Mouse (Mus musculus): ENCODE results near the gene Socs2.

The Socs2 gene

DNA sequence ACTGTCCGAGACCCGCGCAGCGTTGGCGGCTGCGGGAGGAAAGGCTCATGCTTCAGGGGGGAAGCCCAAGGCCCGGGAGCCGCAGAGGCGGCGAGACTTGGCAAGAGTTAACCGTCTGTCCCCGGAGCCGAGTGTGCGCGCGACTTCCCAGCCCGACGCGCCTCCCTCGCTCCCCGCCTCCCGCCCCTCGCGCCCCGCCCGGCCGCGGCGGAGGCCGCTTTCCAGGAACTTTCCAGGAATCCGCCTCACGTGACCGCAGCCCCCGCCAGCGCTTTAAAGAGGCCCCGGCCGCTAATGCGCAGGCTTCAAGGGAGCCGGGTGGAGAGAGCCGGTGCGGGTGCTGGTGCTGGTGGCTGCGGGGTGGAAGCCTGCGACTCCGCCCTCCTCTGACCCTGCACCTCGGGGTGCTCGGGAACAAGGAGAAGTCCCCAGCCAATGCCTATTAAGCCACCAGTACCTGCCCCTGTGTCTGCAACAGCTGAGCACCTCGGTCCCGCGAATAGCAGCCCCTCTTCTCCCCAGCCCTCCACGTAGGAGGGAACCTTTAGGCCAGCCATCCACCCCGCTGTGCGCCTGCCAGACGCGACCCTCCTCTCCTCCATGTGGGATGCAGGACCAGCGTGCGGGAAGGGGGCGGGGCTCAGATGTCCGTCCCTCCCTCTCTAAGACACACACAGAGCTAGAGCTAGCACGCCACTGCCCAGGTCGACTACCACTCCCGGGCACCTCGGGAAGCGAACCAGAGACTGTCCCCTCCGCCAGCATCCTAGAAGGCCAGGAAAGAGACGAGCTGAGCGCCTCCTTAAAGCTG, at the start of gene Socs2:
Gene Socs2 (minus strand): TSS at position 496 of the 811 bp plus-strand sequence.
- DNase-seq, result peak; percentile 100

DNA sequence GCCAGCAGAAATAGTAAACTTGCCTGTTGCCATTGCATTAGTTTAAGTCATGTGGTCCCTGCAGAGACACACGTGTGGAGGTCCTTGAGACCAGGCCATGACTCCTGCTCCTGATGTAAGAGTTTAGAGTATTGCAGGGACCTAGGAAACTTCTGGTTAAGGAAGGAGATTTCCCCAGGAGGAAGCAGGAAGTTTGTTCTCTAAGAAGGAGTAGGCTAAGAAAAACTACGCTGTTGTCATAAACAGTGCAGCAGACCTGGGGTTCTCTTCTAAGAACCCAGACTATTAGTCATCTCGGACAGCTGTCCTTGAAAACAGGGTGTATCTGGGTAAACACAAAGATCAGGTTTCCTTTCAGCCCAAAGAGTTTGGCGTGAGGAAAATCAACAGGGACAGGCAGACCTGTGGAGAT, 48.5 kb upstream of the Socs2 start:
- no peak for DNase-seq

DNA sequence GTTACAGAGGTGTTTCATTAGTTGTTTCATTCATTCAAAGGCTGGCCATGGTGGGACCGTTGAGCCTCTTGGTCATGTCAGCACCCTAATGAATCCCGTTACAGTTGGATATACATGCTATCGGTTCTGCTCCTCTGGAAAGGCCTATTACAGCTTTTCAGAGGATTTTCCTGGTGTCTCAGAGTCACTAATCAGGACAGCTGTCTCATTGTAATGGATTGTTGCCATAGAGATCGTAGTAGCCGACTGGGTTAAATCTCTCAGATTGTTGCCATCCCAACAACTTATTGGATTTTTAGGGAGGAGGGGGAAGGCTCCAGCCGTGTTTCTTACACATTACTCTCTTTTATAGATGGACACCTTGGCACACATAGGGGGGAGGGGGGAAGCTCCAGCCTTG, 47.5 kb upstream of the Socs2 start:
- no peak for DNase-seq

DNA sequence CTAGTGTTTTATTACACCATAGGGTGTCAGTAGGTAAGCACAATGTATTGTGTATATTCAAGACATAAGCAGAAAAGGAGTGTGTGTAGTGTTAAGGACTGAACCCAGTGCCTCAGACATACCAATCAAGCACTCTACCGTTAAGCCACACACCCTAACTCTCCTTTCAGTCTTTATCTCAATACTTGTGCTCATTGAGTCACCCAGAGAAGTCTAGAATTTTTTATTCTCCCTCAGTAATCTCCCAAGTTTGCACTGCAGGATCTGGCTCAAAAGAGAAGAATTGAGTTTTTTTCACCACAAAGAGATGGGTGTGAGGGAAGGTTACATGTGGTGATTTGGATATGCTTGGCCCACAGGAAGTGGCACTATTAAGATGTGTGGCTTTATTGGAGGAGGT, 45.3 kb upstream of the Socs2 start:
- DNase-seq, result no peak

DNA sequence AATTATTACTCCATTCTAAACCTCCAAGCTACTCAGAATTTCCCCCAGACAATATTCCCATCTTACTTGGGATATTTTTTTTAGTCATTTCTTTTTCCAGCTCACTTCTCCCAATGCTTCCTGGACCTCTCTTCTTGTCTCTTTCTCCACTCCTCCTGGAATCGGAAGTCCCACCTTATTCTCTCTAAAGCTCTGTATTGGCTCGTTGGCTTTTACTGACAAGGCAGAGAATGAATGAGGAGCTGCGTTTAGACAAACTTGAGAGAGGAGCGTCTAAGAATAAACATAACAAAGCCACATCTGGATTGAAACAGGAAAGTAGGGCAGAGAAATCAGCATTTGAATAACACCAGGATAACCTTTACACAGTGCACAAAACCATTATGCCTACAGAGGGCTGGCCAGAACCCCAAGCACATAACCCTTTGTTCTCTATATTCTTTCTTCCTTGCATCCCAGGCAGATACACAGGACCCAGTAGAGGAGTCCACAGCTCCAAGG, 44.1 kb upstream of the Socs2 start:
- DNase-seq, result no peak

DNA sequence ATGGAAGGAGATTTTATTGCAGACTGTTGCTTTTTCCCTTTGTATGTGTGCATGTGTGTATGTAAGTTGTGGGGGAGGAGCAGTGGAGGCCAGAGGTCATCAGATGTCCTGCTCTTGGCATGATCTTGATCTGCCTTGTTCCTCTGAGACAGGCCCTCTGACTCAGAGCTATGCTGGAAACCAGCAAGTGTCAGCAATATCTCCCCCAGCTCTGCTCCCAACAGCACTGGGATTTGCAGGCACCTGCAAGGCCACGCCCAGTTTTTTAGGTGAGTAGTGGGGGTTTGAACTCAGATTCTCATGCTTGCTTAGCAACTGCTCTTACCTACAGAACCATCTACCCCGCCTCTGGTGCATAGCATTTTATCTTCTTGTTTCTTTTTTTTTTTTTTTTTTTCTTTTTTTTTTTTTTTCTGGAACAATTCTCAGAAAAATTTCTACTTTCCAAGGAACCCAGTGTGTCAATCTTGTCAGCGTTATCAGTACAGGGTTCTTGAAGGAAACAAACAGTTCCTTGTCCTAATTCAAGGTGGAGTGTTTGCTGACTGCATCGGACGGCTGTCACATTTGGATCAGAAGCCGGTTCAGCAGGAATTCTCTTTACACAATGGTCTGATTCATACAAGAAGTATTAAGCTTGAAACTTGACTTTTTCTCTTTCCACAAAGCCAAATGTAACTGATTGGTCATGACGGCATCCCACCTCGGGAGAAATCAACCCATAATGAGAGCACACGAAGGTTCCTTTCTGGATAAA, 41.2 kb upstream of the Socs2 start:
- no peak for DNase-seq

DNA sequence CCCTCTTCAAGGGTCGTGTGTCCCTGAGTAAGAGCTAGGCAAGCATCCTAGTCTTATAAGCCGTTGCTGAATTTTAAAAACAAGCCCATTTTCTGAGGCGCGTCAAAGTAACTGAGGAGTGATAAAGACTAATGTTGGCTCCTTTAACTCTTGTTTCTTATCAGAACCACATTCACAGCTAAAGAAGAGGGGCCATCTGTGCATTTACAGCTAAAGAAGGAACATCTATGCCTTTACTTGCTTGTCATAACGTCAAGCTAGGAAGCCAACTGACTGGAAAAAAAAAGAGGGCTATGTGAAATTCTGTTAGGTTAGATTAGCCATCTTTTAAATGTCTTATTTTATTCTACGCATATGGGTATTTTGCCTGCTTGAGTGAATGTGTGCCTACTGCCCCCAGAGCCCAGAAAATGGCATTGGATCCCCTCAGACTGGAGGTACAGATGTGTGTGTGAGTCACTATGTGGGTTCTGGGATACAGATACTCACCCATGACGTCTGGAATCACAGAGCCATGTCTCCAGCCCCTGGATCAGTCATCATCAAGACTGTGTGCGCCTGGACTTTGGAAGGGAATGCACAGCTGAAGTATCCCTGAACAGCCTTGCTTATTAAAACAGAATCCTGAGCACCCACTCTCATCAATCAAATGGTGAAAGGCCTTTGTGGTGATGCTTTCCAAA, 40.5 kb upstream of the Socs2 start:
- no peak for DNase-seq

DNA sequence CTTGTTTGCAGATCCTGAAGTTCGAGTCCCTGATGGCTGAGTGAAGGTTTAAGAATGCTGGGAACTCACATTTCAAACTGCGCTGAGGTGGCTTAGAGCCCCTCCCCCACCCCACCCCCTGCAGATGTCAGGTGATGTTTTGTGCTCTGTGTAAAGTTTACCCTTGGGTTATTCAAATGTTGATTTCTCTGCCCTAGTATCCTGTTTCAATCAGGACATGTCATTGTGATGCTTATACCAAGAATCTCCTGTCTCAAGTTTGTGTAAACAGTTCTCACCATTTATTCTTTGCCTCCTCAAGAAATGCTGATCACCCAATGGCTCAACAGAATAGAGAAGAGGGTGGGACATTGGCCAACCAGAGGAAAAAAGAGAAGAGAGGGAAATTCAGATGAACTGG, 39.1 kb upstream of the Socs2 start:
- no peak for DNase-seq

DNA sequence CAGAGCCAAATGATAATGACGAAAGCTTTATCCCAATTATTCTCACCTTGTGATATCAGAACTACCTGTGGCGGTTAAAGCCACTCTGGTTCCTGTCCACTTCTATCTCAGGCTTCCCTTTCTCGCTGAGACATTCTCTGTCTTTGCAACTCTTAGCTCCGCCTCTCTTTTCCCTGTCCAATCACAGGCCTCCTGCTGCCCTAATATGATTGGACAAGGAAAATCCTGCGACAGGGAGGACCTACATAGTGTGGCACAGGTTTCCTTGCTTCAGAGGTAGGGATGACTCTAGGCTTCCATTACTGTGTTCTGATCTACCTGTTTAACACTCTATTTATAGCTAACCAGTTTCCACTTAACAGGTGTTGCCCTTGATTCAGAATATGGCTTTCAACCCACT, 36.3 kb upstream of the Socs2 start:
- no peak for DNase-seq

DNA sequence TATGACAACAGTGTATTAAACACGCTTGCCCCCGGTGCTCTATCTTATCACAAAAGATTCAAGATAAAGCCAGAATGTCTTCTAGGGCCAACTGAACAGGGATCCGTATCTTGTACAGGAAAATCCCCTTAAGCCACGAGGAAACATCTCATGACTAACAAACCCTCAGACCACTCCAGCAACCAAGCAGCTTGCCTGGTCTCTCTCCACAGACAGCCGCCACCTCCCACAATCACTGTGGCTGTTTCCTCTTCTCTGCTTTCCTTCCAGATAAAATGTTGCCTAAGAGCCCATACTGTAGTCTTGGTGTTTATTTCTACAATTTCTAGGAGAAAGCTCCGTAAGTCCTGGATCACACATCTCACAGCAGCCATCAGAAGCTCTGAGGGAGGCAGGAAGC, 32.1 kb upstream of the Socs2 start:
- DNase-seq, result no peak

DNA sequence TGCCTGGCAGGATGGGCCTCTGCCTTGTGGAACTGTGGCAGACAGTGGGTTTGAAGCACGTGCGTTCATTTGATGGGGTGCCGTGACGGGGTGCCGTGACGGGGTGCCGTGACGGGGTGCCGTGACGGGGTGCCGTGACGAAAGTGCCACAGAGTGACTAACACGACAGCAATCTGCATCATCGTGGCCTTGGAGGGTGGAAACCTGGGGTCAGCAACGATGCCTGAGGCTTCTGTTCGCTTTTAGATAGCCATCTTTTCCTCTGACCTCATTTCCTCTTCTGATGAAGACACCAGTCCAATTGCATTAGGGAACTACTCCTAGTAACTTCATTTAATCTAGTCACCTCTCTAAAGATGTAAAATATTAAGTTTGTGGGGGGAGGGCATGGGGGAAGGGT, 31.0 kb upstream of the Socs2 start:
- no peak for DNase-seq

DNA sequence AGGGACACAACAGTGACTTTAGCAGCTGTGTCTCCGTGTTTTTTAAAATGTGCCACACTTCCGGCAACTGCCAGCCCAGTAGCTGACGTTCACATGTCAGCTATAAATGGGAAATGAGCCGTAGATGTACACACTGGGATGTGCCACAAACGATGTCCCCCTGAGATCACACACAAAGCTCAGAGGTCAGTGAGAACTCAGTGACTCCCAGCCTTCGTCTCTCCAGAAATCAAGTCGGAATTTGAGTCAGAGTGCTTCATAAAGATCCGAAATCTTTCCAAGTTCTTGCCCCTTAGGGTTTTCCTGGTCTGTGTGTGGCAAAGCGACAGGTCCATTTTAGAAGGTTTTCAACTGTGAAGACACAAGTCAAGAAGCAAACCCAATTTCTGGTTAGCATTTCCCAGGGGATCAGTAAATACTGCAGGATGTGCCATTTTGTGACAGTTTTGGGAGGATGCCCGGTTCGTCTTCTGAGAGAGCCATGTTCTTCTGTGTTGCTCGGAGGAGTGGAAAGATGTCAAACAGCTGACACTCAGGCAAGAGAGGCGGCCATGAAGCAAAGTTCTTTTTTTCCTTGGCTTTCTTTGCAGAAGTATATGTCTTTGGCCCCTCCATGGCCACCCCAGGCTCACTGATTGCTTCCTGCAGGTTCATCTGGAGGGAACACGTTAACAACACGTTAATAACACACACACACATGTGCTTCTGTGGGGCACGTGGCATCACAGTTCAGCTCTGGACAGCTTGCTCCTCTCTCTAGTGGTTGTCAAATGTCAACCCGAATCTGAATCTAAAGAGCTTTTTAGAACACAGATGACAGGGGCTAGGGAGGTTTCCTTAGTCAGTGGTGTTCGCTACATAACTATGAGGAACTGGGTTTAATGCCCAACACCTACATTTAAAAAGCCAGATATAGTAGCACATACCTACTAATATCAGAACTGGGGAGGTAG, 28.4 kb upstream of the Socs2 start:
- DNase-seq, result peak; percentile 91

DNA sequence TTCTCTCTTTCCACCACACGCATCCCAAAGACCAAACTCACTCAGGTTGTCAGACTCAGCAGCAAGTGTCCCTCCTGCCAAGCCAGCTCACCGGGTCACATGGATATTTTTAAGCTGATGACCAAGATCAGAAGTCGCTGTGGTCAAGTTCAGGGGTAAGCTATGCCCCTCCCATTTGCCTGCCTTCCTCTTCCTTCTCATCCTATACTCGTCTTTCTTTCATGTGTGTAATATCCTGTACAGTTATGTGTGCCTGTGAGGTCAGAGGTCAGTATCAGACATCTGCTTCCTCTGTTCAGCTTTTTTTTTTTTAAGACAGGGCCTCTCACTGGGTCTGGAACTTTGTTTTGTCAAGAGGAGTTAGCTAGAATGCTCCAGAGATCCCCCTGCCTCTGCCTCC, 25.4 kb upstream of the Socs2 start:
- DNase-seq, result no peak

DNA sequence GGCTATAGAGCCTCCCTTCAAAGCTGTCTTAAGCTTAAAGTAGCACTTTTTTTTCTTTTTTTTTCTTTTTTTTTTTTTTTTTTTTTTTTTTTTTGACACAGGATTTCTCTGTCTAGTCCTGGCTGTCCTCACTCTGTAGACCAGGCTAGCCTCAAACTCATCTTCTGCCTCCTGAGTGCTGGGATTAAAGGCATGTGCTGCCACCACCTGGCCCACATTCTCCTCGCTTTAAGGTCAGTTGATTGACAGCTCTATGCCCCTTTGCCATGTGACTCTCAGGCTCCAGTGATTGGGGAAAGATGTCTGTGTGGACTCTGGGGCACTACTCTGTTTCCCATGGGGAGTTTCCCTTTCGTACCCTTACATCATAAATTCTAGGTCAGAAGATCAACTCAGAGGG, 23.6 kb upstream of the Socs2 start:
- DNase-seq, result peak; percentile 81

DNA sequence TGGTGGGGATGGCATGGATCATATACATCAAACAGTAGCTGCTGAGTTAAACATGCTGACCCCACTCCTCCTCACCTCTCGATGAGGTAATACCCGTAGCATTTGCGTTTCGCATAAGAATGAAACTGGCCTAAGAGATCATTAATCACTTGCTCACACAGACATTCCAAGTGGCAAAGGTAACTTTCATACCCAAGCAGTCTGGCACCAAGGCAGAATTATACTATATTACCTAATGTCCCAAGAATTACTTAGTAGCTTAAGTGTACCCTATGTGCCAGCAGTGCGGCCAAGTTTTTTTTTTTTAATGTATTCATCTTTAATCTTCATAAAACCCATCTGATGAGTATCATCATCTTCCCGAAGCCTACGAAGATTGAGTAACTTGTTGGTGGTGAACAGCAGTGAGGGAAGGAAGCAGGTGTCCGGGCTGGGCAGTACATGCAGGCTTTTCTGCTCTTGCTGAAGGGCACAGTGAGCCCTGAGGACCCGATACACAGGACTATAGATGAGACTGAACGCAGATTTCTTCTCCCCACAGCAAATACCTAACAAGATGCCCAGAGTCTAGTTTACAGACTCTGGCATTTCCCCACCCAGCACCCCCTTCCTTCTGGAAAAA, 22.8 kb upstream of the Socs2 start:
- no peak for DNase-seq

DNA sequence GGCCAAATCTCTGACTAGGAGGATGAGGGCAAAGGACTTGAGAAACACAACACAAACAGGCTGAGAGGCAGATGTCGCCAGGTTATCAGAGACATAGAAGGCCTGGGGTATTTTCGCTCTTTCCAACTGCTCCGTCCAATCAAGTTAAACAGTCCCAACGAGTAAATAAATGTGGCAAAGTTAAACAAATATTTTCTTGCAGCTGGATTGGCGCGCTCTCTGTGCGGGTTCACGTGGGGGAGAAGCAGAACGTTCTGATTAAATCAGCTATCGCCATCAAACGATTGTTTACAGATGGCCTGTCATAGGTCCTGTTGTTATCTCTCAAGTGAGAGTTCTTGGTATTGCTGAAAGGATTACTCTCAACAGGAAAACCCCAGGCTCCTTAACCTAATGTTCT, 22.0 kb upstream of the Socs2 start:
- no peak for DNase-seq

DNA sequence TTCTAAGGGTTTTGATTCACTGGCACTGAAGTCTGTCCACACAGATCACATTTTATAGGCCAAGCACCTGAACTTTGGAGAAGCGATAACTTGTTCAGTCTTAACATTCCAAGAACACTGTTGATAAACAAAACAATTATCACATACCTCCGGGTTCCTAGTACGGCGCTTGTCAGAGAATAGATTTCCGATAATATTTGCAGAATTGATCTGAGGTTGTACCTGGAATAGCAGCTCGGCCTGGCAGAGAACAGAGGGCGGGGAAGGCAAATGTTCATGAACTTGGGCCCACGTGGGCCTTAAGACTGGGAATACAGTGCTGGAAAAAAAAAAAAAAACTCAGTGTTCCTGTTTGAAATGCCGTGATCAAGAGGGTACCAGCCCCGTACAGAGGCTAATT, 13.3 kb upstream of the Socs2 start:
- no peak for DNase-seq

DNA sequence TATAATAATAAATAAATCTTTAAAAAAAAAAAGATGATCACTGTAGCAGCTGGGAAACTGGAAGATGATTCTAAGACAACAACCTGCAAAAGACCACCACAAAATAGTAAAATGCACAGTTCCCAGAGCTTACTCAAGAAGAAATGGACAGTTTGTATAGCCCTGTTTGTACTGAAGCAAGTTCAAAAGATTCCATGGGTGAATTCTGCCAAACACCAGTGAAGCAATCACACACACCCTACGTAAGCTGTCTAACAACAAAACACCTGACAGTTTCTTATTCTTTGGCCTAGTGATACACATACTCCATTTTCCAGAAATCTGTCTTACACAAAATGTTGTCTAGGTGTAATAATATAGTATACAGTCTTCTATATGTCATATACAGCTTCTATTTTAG, 12.1 kb upstream of the Socs2 start:
- DNase-seq, result no peak

DNA sequence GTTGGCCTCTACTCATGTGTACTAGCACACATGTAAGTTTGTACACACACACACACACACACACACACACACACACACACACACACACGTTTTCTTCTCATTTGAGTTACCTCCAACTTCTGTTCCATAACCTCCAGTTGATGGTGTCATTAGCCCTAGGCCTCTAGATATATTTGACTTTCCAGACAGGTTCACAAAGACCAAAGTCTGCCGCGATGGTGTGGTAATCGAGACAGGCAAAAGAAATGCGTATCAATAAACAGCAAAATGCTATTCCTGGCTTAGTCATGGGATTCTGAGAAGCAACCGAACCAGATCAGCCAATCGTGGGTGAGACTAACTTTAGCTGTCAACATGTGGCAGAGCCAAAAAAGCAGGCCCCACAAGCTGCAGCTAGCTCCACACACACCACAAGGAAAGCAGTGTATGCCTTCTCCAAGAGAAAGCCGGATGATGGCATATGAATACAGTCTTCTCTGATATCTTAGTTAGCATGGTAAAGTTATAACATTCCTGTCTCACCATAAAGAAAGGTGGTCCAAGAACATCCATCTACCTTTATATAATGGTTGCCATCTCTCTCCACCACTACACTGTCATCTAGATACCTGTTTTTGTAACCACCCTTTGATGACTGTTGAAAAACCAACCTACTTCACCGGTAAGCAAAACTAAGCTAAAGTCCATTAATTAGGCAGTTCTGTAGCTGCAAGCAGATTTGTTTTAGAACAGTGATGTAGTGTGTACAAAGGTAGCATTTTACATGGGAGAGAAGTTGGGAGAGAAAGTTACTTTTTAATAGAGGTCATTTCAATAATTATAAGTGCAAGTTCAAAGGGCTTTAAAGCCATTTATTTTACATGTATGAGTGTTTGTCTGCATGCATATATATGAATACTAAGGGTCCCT, 9.5 kb upstream of the Socs2 start:
- DNase-seq, result no peak

DNA sequence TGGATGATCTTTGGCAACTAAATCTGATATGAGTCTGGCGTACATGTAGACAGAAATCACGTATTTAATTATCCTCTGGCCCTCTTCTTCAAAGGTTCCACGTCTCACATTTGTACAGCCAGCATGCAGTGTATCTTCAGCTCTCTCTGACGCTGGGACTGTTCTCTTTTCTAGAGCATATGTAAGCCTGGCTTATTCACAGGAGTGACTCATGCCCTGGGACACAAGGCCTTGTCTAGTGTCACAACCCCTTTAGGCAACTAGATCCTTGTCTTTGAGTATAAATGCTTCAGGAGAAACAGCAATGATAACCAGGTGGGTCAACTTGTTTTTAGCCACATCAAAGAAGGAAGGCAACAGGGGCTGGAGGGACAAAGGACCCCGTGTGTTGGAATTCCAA, 5.7 kb upstream of the Socs2 start:
- no peak for DNase-seq

DNA sequence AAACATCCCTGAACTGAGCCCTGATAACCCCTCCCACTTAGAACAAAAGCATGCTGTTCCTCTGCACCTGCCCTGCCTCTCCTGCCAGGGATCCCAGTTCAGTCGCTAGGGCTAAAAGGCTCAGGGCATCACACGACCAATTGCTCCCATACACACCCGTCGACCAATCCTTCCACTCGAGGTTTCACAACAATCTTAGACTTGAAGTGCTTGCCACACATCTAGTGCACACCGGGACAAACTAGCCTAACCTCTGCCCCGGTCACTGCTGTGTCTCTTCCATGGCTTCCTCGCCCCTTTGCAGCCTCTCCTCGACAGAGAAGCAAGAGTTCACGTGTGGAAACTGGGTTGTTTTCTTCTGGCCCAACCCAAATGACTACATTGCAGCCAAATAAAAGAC, 3.3 kb upstream of the Socs2 start:
- no peak for DNase-seq
